Mouse (Mus musculus) ovary, postnatal 14 days (tissue): ENCODE results near the gene Lhcgr.

Experiments used
- DNase-seq: peaks from one replicate; pipeline ENCODE4 v3.0.0; 2022; ENCODE audit warnings: low spot score

Gene Lhcgr

DNA sequence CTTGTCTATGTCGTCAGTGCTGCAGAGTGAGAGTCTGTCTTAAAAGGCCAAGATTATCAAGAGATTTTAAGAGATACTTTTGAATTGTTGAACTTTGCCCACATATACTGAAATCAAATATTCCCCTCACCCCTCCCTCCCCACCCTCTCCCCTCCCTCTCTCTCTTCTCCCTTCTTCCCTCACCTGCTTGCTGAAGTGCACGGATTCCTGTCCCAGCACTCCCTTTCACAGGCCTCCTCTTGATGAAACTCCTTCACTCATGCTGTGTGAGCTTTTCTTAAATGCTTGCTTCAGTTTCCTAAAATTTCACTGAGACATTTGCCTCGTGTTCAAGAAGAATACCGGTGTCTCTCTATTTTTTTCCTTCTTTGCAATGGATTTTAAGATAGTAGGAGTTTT is 88.7 kb downstream of the Lhcgr start:
- no peak for DNase-seq

DNA sequence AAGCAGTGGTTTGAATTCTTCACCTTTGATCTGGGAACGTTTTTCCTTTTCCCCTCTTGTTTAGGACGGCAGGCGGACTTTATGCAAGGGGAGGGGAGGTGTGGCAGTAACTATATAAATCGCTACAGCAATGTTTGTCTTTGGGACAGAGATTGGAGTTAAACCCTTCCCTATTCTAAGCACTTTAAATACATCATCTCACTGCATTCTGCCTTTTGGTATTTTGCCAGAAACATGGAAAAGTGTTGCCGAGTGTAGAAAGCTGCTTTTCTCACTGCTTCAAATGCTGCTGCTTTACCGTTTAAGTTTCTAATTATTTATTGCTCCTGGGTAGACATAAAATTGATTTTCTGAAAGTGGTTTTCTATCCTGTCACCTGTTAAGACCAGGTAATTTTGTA is 89.4 kb downstream of the Lhcgr start:
- DNase-seq, result no peak

DNA sequence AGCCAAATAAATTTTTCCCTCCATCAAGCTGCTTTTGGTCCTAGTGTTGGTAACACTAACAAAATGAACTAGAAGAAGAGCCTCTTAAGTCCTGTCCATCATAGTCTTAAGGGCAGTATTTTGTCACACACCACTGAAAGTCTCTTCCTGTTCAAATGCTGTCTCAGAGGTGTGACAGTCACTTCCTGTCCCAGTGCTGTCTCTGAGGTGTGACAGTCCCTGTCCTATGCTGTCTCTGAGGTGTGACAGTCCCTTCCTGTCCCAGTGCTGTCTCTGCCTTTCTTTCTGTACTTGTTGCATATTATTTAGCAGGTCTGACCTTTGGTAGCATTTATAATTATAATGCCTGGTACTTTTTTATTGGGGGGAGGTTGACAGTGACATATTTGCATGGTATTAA is 90.9 kb downstream of the Lhcgr start:
- DNase-seq, result no peak

DNA sequence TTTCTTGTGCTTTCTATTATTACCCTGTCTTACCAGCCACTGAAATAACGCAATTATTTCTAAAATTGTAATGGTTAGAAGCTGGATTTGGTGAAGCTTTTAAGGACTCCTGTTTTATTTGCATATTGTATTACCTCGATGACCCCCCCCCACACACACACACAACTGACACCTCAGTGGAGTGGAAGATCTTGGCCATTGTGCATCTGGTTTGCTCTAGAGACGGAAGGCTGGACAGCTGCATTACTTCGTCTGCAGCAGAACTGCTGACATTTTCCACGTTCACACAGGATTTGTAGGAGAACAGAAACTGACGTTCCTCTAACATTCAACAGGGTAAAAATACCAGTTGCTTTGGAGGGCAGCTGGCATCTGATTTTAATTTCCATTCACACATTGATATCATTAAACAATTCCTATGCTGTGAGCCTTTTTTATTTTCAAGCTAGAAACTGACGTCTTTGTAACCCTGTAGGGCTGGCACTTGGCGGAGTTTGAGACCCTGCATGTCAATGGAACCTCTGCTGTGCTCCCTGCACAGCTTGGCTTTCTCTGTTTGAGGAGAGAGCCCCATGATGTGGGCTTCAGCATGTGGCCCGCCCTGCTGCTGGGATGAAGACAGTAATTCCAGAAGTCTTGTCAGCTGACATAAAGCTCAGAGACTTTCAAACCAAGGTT is 95.0 kb downstream of the Lhcgr start:
- DNase-seq, result no peak

DNA sequence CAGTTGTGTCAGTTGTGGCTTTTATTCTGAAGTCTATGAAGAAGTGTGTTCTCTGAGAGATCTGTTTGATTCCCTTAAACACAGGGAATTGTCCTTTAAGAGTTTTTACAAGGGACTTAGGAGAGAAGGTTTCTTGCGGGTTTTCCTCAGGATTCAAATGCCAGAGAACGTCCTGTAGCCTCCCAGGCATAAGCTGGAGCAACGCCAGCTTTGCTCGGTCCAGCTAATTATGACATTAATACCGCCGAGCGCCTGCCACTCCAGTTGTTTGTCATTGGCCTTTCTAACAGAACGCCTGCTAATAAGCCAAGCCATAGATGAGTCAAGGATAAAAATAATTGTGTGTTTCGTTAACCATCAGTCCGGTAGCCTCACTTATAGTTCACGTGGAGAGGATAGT is 103.6 kb downstream of the Lhcgr start:
- DNase-seq, result no peak

DNA sequence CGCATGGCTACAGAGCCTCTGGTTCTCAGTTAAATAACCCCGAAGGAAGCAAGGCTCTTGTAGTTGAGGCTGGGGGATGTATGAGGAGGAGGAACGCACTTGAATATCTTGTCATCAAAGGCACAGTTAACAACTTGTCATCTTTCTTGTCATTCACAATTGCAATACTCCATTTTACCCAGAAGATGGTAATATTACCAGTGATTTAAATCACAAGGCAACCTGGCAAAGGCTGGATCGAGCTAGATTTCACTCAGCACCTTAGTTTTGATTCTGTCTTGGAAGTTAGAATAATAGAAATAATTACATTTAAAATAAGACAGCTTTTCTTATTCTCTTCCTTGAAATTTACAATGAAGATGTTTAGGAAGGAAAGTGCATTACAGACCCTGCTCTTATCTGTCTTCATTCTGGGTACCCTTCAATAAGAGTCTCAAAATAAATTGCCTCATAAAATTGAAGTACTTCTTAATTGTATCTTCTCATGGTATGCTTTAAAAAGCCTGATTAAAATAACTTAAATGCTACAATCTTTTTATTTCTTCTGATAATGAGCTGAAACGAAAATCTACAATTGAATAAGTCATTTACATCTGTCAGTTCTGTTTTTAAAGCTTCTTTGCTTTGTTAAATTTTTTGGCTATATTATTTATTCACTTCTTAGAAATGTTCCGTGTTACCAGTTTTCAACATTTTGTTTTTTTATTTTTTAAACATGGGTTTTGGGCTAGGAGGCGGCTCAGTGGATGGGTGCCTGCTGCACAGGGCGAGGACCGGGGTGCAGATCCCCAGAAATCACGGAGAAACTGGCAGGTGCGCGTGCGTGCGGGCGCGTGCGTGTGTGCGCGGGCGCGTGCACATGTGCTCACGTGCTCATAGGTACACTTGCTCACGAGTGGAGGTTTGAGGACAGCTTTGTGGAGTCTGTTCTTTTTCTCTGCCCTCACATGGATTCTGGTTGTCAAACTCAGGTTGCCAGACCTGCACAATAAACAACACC is 116.2 kb downstream of the Lhcgr start:
- no peak for DNase-seq

DNA sequence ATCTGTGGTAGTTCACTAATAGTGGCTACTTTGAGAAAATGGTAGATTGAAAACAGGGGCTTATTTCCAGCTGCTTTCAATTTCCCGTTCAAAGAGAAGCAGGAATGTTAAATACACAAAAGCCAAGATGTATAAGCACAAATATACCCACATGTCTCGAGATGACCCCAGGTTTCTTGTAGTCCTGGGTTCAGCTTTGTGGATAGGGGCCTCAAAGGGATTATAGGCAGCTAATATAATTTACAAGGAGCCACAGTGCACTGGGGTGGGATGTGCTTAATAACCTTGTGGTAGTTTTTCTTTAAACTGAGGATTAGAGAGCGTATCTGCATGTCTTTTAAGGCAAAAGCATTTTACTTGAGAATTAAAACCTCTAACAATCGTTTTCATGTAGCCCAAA is 121.0 kb downstream of the Lhcgr start:
- no peak for DNase-seq

DNA sequence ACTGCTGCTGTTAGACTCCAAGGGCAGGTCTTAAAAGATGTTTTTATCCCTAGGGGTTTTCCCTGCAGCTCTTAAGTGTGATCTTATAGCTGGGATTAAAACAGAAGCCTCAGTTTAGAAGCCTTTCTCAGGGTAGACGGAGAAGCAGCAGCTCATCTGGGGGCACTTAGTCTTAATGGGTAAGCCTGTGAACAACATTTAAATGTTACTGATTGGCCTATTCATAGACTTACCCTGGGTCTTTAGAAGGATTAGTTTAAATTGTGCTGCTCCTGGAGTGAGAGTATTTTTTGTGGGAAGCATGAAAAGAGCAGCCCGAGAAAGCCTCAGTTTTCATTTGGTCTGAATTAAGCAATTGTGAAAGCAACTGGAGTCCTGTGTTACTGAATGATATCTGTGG is 121.9 kb downstream of the Lhcgr start:
- DNase-seq, result no peak

DNA sequence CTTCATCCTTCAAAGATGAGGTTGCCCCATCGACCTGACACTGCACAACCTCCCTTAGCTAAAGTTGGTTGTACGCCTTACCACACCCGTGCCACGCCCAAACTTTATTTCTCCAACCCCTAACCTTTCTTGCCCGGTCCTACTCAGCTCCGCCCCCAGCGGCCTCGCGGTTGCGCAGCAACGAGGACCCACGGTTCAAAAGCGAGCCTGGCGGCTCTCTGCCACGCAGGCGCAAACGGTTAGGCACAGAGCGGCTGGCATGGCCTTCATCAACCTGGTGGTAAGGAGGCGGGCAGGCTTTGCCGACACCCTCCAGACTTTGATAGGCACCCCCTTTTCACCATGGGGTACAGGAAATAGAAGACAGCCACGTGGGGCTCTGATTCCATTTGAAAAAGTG is 123.3 kb downstream of the Lhcgr start, which contains the start of gene Gtf2a1l:
Gtf2a1l (plus strand) TSS at position 209 of the 400 bp plus-strand sequence.
- peak; percentile 31 for DNase-seq
